Mouse (Mus musculus) cerebellum, adult 11 months (tissue): ENCODE results near the gene Axdnd1.
A peak's percentile ranks its signal among the peaks of the same experiment; 100 is the strongest.
"Not testable (repeated sequence)": the region's sequence is repeated elsewhere in the genome, so short reads cannot be mapped to it uniquely, and the experiment has no call there.

Experiments used
- DNase-seq: peaks from one replicate; pipeline ENCODE4 v3.0.0; 2022

Gene Axdnd1

DNA sequence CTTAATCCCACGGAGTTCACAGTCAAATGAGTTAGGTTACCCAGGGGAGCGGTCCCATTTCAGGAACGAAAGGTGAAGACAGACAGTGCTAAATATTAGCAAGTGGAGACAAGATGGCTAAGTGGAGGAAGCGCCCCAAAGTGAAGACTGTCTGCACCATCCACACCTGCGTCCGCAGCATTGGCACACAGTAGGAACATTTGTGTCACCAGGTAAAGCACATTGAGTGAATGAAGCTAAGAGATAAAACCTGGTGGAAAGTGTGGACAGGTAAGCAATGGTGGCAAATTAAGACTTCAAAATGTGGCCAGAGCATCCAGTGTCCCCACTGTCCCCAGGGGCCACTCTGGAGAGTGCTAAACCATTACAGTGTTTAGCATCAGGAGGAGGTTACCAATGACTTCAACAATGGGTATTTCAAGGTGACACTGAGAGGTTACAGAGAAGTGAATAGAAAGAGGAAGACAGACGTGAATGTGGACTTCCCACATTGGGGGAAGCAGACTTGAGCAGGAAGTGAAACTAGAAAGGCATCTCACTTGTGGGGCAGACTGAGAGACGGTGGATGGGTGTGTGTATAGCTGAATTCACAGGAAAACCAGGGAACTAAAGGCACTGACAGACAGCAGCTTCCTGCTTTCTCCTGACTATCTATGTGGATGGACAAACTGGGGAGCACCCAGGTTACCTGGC lies 16.2 kb upstream of the Axdnd1 start:
- no peak for DNase-seq

DNA sequence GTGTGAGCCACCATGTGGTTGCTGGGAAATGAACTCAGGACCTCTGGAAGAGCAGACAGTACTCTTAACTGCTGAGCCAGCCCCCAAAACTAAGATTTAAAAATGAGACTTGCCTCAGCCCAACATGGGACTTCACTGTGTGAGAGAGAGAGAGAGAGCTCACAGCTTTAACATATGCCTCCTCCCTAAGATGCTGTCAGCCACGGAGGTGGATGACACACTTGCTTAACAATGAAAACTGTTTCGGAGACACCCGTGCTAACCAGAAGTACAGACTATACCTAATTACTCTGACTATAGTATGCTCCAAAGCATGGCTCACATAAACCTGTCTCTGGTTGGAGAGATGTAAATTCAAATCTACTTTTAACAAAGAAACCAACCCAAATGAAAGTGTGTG lies 12.5 kb upstream of the Axdnd1 start:
- DNase-seq, result no peak

DNA sequence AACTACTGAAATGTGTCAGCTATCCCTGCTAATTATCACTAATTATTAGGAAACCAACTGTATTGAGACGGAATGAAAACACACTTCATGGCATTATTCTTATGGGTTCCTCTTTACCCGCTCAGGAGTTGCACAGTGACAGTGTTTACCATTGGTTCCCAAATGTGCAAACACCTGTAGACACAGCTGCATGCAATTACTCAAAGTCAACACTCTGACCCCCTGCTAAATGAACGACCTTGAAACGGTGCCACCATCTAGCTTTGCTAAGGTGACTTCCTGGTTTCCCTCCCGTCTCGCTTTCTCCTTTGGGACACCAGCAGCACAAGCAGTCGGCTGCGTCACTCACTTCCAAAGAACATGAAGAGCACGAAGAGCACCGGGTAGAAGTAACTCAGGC lies 11.5 kb upstream of the Axdnd1 start:
- DNase-seq, result no peak

DNA sequence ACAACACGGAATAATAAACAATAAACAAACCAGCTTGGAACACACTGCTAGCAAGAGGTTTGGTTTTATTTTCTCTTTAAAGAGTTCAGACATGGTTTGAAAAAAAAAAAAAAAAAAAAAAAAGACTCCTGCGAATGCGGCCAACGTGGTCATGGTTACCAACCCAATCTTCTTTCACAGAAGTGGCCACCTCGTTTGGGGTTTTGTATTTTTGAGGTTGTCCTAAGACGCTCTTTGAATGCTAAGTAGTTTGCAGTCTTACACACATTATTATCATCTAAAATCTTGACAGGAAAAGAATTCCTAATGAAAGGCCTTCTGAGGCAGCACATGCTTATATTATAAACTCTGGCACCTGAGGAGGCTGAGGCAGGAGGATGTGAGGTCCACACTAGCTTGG lies 7.5 kb upstream of the Axdnd1 start:
- DNase-seq, result no peak

GRCm38 (mm10) chr1:156425746-156426145 lies 4.8 kb upstream of the Axdnd1 start:
- no peak for DNase-seq

DNA sequence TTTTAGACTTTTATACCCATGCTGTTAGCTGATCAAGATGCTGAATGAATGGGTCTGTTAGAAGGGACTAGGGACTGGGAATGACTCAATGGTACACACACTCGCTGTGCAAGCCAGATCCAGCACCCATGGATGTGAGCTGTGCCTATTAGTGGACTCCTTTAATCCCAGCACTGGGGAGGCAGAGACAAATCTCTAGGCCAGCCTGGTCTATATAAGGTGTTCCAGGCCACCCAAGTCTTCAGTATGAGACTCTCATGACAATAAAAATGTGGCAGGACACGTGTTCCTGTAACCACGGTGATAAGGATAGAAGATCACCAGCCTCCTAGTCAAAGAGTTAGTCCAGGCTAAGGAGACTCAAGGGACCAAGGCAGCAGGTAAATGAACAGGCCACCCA lies 3.1 kb upstream of the Axdnd1 start:
- DNase-seq, result no peak

GRCm38 (mm10) chr1:156423493-156423892 lies 2.5 kb upstream of the Axdnd1 start:
- no peak for DNase-seq

GRCm38 (mm10) chr1:156422856-156423255 lies 1.9 kb upstream of the Axdnd1 start:
- no peak for DNase-seq

DNA sequence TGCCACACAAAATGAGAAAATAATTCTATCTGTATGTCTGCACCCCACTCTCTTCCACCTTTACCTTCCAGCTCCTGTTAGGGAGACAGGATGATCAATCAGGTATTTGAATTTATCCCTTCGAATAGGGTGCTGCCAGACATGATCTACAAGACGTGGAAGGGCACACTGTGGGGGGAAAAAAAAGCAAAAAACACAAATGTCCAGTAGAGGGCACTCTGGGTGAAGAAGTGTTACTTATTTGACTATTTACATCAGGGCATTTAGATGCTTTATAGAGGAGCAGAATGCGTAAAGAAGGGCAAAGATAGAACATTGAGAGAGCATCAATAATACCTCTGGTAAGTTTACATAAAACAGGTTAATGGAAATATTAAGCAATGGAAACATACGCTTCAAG lies 2.8 kb downstream of the Axdnd1 start:
- DNase-seq, result peak; percentile 6

DNA sequence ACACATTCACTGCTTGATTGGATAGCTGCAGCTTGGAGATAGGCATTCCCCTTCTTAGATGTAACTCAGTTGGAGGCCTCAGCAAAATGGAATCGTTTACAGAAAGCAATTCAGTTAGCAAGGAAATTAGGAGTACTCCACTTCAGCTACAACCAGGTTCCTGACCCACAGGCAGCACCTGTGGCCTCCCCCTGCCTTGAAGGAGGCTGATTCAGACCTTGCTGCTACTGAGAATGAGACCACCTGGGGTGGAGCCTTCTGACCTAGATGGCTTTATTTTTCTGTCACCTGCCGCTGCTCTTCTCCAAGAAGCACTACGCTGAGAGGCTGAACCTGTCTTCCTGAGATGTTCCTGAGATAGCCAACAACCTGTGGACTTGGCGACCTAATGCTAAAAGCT lies 12.4 kb downstream of the Axdnd1 start:
- DNase-seq, result no peak

GRCm38 (mm10) chr1:156408004-156408403 lies 13.0 kb downstream of the Axdnd1 start:
- no peak for DNase-seq

- no peak for DNase-seq
These were observed 17.7 kb downstream of the Axdnd1 start for GRCm38 (mm10) chr1:156403251-156403650.

DNA sequence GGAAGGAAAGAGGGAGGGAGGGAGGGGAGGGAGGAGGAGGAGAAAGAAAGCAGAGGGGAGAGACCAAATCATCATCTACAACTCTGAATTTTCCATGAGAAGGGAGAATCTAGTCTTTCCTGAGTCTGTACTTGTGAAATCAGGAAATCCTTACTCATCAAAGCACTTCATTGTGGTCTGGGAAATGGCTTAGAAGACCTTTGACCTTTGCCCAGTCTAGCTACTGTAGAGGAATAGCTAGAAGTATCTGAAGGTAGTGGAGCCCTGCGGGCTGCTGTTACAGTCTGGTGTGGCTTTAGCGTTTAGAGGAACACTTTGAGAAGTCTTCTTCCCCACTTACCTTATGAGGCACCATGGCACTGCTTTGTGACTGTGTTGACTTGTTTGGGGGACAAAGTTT lies 18.5 kb downstream of the Axdnd1 start:
- DNase-seq, result no peak

DNA sequence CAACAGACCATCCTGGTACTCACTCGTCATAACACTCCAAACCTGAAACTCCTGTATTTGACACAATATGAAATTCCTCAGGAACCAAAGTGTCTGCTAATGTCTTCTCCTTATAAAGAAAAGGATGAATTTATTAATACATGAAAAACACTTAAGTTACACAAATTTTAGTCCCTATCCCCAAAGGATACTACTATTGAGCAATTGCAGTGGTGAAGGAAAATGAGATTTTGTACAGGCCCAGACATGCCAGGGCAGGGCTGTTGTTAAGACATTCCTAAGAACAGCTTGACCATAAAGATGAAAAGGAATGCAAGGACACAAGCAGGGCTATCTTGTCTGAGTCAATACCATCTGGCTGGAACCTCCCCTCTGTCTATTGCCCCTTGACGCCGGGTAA lies 20.8 kb downstream of the Axdnd1 start:
- not testable (repeated sequence) for DNase-seq

GRCm38 (mm10) chr1:156393148-156393547 lies 27.8 kb downstream of the Axdnd1 start:
- DNase-seq, result no peak

DNA sequence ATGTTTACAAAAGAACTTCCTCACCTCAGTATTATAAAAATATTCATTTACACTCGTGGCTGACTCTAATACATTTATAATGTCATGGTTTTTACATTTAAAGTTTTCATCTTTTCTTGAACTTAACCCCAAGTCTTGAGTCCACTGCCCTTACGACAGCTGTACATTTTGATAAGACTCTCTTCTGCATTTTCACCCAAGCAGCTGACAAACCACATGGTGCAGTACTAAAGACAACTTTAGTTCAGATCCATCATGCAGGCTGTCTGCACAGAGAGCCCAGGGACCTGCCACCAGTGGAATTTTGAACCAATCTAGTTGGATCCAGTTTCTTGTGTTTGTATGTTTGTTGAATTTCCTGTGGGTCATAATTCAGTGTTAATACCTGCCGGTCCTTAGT lies 34.1 kb downstream of the Axdnd1 start:
- no peak for DNase-seq

DNA sequence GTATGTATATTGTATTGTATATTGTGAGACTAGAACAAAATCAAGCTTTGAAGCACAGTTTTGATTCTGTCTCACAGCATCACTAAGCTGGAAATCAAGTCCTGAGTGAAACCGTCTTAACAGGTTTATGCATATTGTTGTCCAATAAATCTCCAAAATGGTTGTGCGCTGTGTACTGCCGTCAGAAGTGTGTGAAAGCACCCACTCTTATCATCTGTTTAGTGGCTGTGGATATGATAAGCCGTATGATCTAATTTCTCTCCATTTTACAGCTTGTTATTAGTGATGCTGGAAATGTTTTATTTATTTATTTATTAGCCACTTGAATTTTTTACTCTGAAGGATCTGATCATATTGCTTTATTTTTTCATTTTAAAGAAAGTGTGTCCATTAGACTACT lies 34.7 kb downstream of the Axdnd1 start:
- DNase-seq, result no peak

DNA sequence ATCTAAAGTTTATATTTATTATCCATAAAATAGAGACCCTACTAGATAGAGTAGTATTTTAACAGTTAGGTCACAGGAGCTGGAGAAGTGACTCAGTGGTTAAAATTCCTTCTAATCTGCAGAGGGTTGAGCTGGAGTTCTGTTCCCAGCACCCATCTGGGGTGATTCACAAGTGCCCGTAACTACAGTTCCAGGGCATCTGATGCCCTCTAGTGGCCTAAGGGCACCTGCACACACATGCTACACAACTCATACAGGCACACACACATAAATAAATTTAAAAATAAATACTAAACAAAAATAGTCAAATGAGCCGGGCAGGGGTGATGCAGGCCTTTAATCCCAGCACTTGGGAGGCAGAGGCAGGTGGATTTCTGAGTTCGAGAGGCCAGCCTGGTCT lies 39.7 kb downstream of the Axdnd1 start:
- DNase-seq, result no peak

DNA sequence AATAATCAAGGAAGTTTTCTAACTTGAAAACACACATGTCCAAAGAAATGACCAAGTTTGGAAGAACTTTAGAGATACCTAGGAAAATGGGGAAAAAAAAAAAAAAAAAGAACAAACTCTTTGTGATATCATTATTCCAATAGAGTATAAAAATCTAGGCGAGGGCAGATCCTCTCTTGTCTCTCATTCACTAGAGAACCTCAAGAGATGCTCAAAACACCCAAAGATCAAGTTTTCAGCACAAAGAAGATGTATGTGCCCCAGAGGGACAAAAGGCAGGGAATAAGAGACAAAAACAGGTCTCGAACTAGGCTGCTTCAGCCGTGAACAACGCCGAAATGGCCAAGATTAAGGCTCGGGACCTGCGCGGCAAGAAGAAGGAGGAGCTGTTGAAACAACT lies 55.2 kb downstream of the Axdnd1 start, which contains the start of gene Gm2000:
Gene Gm2000 (plus strand): TSS at position 301 of the 400 bp plus-strand sequence.
- no peak for DNase-seq

DNA sequence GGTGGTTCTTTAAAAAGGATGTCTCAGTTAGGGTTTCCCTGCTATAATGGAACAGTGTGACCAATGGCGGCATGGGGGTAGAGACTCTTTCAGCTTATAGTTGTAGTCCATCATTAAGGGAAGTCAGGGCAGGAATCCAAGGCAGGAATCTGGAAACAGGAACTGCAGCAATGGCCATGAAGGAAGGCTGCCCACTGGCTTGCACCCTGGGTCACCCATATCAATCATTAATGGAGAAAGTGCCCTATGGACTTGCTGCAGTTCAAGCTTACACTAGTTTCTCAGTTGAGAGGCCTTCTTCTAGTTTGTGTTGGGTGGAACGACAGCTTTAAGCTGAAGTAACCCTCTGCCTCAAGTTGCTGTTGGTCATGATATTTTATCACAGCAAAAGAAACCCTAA lies 68.5 kb downstream of the Axdnd1 start:
- DNase-seq, result no peak

- DNase-seq, result no peak
These were observed 70.5 kb downstream of the Axdnd1 start for GRCm38 (mm10) chr1:156350441-156350840.

DNA sequence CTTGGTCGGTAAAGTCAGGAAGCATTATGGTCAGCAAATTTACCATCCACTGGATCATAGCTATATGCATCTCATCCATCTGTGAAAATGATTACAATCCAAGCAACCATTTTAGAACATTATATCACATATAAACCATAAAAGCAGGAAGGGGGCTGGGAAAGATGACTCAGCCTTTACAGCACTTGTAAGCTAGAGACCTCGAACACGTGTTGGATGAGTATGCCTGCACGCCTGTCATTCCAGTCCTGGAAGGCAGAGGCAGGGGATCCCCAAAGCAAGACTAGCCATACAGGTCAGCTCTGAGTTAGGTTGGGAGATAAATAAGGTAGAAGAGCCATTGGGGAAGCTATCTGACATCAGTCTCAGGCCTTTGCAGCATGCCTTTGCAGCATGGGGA lies 71.9 kb downstream of the Axdnd1 start:
- no peak for DNase-seq

DNA sequence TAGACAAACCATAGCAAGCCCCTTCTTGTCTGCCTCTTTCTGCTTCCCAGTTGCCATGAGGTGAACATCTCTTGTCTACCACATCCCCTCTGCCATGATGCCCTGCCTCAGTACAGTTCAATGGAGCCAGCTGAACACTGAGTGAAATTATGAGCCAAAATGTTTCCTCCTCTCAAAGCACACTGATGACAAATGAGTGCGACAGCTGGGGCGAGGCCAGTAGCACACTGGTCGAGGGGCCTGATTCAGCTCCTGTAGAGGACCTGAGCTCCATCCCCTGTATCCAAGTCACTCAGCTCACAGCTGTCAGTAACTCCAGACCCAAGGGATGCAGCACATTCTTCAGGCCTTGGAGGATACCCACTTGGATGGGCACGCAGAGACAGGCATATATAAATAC lies 75.3 kb downstream of the Axdnd1 start:
- no peak for DNase-seq

DNA sequence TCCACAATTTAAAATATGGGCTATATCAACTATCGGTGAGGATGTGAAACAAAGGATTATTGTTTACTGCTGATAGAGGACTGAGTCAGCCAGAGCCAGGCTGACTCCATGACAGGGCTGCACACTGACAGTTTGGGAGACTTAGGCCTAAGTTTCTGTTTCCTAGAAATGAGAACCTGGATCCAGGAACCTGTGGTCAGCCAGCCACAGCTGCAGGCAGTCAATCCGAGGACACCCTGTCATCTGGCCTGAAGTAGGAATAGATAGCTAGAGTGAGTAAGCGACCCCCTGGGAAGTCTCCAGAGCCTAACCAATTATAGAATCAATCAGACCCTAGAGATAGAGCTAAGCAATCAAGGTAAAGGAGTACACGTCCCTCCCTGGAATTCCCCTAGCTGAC lies 76.5 kb downstream of the Axdnd1 start:
- DNase-seq, result no peak

GRCm38 (mm10) chr1:156340847-156341246 lies 80.1 kb downstream of the Axdnd1 start:
- no peak for DNase-seq

- no peak for DNase-seq
These were observed 97.8 kb downstream of the Axdnd1 start for GRCm38 (mm10) chr1:156323126-156323525.
